Mouse (Mus musculus) liver, embryonic 18 days (tissue): ENCODE data around the gene Bmt2. TPM values are rescaled to one million over a fixed set of nuclear protein-coding genes. Genes with fewer than 3 reads are reported as not detected.

Experiments used
- polyA plus RNA-seq: library from polyadenylated mRNA; depleted of rRNA; stranded (reverse); fragments of >200 nt; gene quantifications from 2 replicates; pipeline ENCODE4 v1.2.3, GENCODE M21; 2012; rRNA removed

Gene Bmt2
- 3.1 and 3.4 TPM in 2 replicates for polyA plus RNA-seq

GRCm38 (mm10) chr6:13677818-13678282, at the start of gene Bmt2:
Gene Bmt2, minus strand, starts transcription at chr6:13677966.

GRCm38 (mm10) chr6:13607621-13608493, 69.9 kb downstream of the Bmt2 start, which contains the start of gene Tmem168:
Gene Tmem168, minus strand, starts transcription at chr6:13608100.

Other genes starting within 250 kb of the Bmt2 start
- gene Tmem168, start 69.9 kb downstream of the Bmt2 start, polyA plus RNA-seq = 5.7 and 6.1 TPM in 2 replicates
- gene Gpr85, start 162.0 kb upstream of the Bmt2 start, polyA plus RNA-seq = 0.10 and 0.16 TPM in 2 replicates
- gene 2610001J05Rik, start 193.6 kb upstream of the Bmt2 start, polyA plus RNA-seq = 23.8 and 26.8 TPM in 2 replicates